Comparison of ENCODE assay signal across 20 mouse cellular contexts in the genomic region with DNA sequence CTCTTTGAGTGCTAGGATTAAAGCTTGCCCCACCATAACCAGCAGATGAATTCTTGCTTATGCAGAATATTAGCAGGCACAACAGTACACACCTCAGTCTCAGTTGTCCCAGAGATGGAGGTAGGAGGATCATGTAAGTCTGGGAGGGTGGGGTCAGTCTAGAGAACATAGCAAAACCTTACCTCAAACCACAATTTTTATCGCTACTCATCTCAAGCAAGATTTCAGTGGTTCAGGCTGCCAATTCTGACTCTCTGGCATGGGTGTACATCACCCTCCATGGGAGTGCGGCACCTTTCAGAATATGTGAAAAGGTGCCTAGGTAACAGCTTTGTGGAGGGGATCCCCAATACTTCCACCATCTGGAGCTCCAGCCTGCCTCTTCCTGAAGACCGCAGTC.
"Had no signal": no experiment of that assay in that cellular context is flagged by ENCODE, and none has a peak within 500 bp of the region (broad histone marks: within the 10 kb centered on the region; RNA-seq: fewer than 3 reads in every experiment).

No protein-coding gene starts in this region.

- H3K36me3 ChIP-seq: kidney, embryonic 15.5 days; limb, embryonic 12.5 days; limb, embryonic 15.5 days; neural tube, embryonic 12.5 days; neural tube, embryonic 15.5 days had no signal

- H3K4me3 ChIP-seq: kidney, embryonic 15.5 days; limb, embryonic 12.5 days; limb, embryonic 15.5 days; neural tube, embryonic 12.5 days; neural tube, embryonic 15.5 days had no signal

- H3K27me3 ChIP-seq: kidney, embryonic 15.5 days; limb, embryonic 12.5 days; limb, embryonic 15.5 days; neural tube, embryonic 12.5 days; neural tube, embryonic 15.5 days had no signal

- H3K4me1 ChIP-seq: limb, embryonic 12.5 days had no signal

- DNase-seq: kidney, adult 8-10 months; kidney, postnatal 10 days; kidney, postnatal 4 days; left cerebral cortex, postnatal 4 days; liver, postnatal 0 days; lung, embryonic 14.5 days; lung, postnatal 10 days; lung, postnatal 4 days; midbrain, embryonic 14.5 days; retina, postnatal 1 day; right cerebral cortex, postnatal 25 days; spleen, adult 18-20 months; thymus, postnatal 36 days had no signal

- ATAC-seq: liver, postnatal 0 days had no signal

- H3K27ac ChIP-seq: kidney, embryonic 15.5 days; limb, embryonic 12.5 days; limb, embryonic 15.5 days; liver, embryonic 14.5 days; neural tube, embryonic 12.5 days; neural tube, embryonic 15.5 days; stomach, postnatal 0 days had no signal
